Mouse (Mus musculus) lung, embryonic 16.5 days (tissue): ENCODE measurements around the gene Clec2l. TPM values are rescaled to one million over a fixed set of nuclear protein-coding genes. Genes with fewer than 3 reads are reported as not detected.

Experiments
- ATAC-seq: fragments of 200-750 bp; cut with Nextera tagmentation; 2 replicates; pipeline ENCODE4 v1.8.0; 2017; ENCODE audit warnings: low read depth, mild to moderate bottlenecking, moderate library complexity
- H3K27ac ChIP-seq: fragments of 300-500 bp; sonication (generic); 2 replicates; pipeline ENCODE4 v1.5.1; 2014; ENCODE audit warnings: mild to moderate bottlenecking, control low read depth, low read length
- H3K27me3 ChIP-seq: fragments of 300-500 bp; sonication (generic); 2 replicates; pipeline ENCODE4 v1.6.1; 2014; ENCODE audit warnings: low read depth, low read length, mixed read lengths; ENCODE audit not compliant: control insufficient read depth, insufficient read depth
- H3K36me3 ChIP-seq: fragments of 300-500 bp; sonication (generic); 2 replicates; pipeline ENCODE4 v1.6.1; 2014; ENCODE audit warnings: low read length; ENCODE audit not compliant: control insufficient read depth, insufficient read depth
- H3K4me1 ChIP-seq: fragments of 300-500 bp; sonication (generic); replicated peaks from 2 replicates; pipeline ENCODE4 v1.6.1; 2014; ENCODE audit warnings: low read length, mixed read lengths; ENCODE audit not compliant: control insufficient read depth, insufficient read depth
- H3K4me2 ChIP-seq: fragments of 300-500 bp; sonication (generic); 2 replicates; pipeline ENCODE4 v1.6.1; 2014; ENCODE audit warnings: low read depth, low read length, control low read depth
- H3K4me3 ChIP-seq: fragments of 300-500 bp; sonication (generic); 2 replicates; pipeline ENCODE4 v1.5.1; 2014; ENCODE audit warnings: mild to moderate bottlenecking, low read length, control low read depth
- H3K9ac ChIP-seq: fragments of 300-500 bp; sonication (generic); 2 replicates; pipeline ENCODE4 v1.6.1; 2014; ENCODE audit warnings: low read length, control low read depth
- H3K9me3 ChIP-seq: fragments of 300-500 bp; sonication (generic); 2 replicates; pipeline ENCODE4 v1.6.1; 2016; ENCODE audit warnings: low read length; ENCODE audit not compliant: control insufficient read depth
- WGBS: fragments of 180-500 bp; shearing (Covaris S2); extraction: QIAGEN DNeasy Blood & Tissue Kit; methylation state at CpG from one replicate; pipeline ENCODE4 v1.1.7; 2014; 5-methylcytosine and 5-hydroxymethylcytosine counted together
- polyA plus RNA-seq: library from polyadenylated mRNA; unstranded; fragments of >200 nt; fragmentation: Nextera tagmentation; extraction: Ambion mirVana; gene quantifications from 2 replicates; pipeline ENCODE4 v1.2.1, GENCODE M21; 2015

Clec2l gene
- 0.51 and 0.68 TPM in 2 replicates for polyA plus RNA-seq

DNA sequence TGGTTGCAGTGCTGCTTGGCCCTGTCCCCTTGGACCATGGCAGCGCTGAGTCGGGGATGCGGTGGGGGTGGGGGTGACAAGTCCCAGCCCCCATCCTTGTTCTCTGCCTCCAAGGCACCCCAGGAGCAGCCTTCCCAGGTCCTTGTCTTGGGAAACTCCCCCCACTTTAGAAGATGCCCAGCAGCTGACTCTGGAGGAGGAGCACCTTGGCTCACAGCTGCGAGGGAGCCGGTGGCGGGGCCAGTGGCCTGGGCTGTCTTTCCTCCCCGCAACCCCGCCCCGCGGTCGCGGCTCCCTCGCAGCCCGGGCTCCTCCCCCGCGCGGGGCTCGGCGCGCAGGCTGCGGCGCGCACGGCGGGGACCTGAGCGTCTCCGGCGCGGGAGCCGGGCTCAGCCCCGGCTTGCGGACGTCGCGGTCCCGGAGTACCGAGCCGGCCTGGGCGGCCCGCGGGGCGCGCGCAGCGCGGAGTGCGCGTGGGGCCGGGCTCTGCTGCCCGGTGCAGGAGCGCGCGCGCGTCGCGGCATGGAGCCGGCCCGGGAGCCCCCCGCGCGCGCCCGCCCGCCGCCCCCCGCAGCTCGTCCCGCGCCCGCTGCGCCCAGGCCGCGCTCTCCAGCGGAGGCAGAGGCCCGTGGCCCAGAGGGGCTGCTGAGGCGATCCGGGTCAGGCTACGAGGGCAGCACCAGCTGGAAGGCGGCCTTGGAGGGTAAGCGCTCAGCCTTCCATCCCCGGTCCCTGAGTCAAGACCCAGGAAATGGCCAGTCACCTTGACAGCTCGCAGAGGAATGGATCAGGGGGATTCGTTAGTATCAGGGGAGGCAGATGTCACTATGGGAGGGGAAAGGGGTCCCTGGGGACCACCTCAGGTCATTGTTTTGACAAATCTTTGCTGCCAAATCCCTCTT, at the start of gene Clec2l:
TSS of gene Clec2l (plus strand) at position 356 of the 902 bp plus-strand sequence.
- Histone ChIP-seq H3K4me3 (peak within 1 kb of the TSS; percentile 62), H3K36me3 (no peaks in the 10 kb centered on the region), H3K9ac (peak within 1 kb of the TSS; percentile 59), H3K27me3 (peaks cover 31% of the 10 kb centered on the region), H3K4me2 (peak within 1 kb of the TSS; percentile 97), H3K4me1 (peaks cover 3% of the 10 kb centered on the region; the same call in 1 of the 2 replicates), H3K9me3 (no peaks in the 10 kb centered on the region), H3K27ac (no peak within 1 kb of the TSS)
- under 1% methylated on average over 41 of the region's 84 CpGs for WGBS
- peak; percentile 78 for ATAC-seq

DNA sequence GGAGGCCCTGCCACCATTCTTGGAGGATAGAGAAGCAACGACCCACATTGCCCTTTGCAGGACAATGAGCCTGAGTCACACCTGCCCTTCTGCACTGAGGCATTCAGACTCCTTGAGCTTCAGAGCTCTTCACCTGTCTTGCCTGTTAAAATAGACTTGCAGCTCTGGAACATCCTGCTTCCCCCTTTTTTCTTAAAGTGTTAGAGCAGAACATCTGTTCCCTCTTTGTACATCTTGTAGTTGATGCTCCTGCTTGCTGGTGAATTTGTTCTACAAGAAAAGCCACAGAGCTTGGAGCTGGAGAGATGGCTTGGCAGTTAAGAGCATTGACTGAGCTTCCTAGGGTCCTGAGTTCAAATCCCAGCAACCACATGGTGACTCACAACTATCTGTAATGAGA, 40.5 kb upstream of the Clec2l start:
- Histone ChIP-seq H3K4me2 (no peak overlapping the region), H3K27ac (no peak overlapping the region), H3K4me1 (no peaks in the 10 kb centered on the region), H3K4me3 (no peak overlapping the region), H3K9ac (no peak overlapping the region), H3K9me3 (peaks cover 4% of the 10 kb centered on the region; the same call in 1 of the 2 replicates), H3K36me3 (peaks cover 20% of the 10 kb centered on the region), H3K27me3 (no peaks in the 10 kb centered on the region)
- ATAC-seq = no peak
- 76% methylated on average over 1 of the region's 1 CpGs for WGBS

DNA sequence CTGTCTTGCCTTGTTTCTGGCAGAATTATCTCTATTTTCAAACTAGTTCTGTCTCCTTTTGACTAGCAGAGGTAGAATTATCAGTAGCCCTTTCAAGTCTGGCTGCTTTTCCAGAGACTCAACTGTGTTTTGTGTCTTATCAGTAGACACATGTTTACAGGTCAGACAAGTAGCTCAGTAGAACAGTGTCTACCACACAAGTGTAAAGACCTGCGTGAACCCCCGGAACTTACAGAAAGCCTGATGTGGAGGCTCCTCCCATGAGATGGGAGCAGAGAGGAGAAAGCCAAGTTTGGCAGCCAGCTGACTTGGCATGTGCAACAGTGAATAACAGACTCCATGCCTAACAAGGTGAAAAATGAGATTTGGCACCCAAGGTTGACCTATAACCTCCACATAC, 39.4 kb upstream of the Clec2l start:
- Histone ChIP-seq H3K4me3 (no peak overlapping the region), H3K9me3 (0 out of 2 replicates have a peak, but pooled peaks cover 2% of the 10 kb centered on the region), H3K9ac (no peak overlapping the region), H3K27me3 (no peaks in the 10 kb centered on the region), H3K36me3 (peaks cover 10% of the 10 kb centered on the region), H3K4me2 (no peak overlapping the region), H3K27ac (no peak overlapping the region), H3K4me1 (no peaks in the 10 kb centered on the region)
- WGBS = 50% methylated on average over 2 of the region's 2 CpGs
- no peak for ATAC-seq

DNA sequence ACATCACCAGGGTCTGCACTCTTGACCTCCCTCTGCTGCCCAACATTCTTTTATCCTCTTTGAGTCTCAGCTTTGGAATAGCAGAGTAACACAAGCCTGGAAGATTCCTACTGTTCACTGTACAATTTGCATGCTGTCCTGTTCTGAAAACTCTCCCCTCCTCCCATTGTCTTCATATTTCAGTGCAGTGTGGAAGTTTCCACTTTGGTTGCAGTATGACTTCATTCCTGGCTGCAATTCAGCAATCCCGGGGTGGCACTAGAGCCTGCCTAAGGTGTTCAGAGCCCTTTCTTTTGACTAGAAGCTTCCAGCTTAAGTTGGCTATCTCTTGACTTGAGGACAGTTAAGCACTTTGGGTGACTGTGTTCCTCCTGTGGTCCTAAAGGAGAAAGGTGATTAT, 38.4 kb upstream of the Clec2l start:
- H3K27ac ChIP-seq = no peak overlapping the region
- H3K9ac ChIP-seq = no peak overlapping the region
- H3K4me1 ChIP-seq = no peaks in the 10 kb centered on the region
- H3K4me3 ChIP-seq = no peak overlapping the region
- H3K27me3 ChIP-seq = no peaks in the 10 kb centered on the region
- no peaks in the 10 kb centered on the region for H3K9me3 ChIP-seq
- ATAC-seq = no peak
- WGBS = 46% methylated on average over 1 of the region's 1 CpGs
- H3K4me2 ChIP-seq = no peak overlapping the region
- peaks cover 5% of the 10 kb centered on the region for H3K36me3 ChIP-seq

DNA sequence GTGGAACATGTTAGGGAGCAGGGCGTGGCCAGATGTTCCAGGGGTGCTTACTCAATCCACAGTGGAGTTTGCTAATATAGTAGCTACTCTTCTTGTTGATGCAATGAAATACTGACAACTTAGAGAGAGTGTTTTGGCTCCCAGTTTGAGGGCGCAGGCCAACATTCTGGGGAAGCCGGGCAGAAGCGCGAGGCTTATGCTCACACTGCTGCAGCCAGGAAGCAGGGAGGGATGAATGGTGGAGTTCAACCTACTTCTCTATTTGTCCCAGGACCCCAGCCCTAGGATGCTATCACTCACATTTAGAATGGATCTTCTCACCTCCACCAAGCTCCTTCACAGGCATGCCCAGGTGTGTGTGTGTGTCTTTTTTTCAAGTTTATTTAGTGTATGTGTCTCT, 36.8 kb upstream of the Clec2l start:
- no peaks in the 10 kb centered on the region for H3K4me1 ChIP-seq
- H3K27me3 ChIP-seq = no peaks in the 10 kb centered on the region
- H3K9me3 ChIP-seq = no peaks in the 10 kb centered on the region
- 95% methylated on average over 5 of the region's 5 CpGs for WGBS
- no peak overlapping the region for H3K4me2 ChIP-seq
- no peaks in the 10 kb centered on the region for H3K36me3 ChIP-seq
- H3K27ac ChIP-seq = no peak overlapping the region
- no peak for ATAC-seq
- H3K4me3 ChIP-seq = no peak overlapping the region
- no peak overlapping the region for H3K9ac ChIP-seq

DNA sequence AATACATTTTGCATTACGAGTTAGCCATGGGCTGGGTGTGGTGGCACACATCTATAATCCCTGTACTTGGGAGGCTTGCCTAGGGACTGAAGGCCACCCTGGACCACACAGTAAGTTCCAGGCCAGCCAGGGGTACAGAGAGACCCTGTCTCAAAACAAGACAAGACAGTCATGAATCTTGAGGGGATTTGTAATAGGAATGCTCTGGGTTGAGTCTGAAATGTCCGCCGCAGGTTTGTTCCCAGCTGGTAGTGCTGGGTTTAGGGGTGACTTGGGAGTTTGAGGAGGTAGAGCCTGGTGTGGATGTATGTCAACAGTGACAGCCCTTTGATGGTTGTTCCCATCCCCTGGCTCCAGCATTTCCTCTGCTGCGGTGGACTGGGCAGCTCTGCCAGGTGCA, 35.8 kb upstream of the Clec2l start:
- Histone ChIP-seq H3K27ac (no peak overlapping the region), H3K9me3 (no peaks in the 10 kb centered on the region), H3K27me3 (no peaks in the 10 kb centered on the region), H3K4me1 (no peaks in the 10 kb centered on the region), H3K9ac (no peak overlapping the region), H3K4me3 (no peak overlapping the region), H3K4me2 (no peak overlapping the region), H3K36me3 (no peaks in the 10 kb centered on the region)
- 94% methylated on average over 4 of the region's 4 CpGs for WGBS
- no peak for ATAC-seq

DNA sequence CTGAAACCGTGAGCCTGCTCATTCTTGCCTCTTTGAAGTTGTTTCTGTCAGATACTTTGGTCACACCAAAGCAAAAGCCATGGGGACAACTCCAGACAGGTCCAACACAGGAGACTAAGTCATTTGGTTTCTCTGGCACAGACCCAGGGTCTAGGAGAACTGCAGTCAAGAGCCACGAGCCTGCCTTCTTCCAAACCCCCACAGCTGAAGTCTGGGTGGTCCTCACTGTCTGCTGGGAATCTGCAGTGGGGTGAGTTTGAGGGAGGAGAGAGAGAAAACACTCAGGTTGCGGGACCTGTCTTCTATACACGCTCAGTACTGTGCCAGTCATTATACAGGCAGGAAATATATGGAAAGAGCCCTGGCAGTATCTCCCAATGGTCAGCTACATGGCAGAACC, 35.4 kb upstream of the Clec2l start:
- no peak overlapping the region for H3K9ac ChIP-seq
- no peaks in the 10 kb centered on the region for H3K27me3 ChIP-seq

DNA sequence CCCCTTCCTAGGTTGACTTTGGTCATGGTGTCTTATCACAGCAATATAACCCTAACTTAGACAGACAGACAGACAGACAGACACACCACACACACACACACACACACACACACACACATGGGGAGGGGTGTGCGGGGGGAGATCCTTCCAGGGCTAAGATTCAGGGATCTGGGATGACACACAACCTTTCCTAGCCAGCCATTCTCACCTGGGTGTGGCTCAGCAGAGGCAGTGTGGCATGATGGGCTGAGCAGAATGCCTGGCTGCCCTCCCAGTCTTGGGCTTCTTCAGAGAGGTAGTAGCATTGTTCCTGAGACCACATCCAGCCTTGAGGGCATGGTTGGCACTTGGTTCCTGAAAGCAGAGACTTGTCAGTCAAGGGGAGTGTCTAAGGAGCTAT, 33.3 kb upstream of the Clec2l start:
- 84% methylated on average over 1 of the region's 1 CpGs for WGBS
- H3K9me3 ChIP-seq = no peaks in the 10 kb centered on the region
- no peaks in the 10 kb centered on the region for H3K36me3 ChIP-seq
- H3K27ac ChIP-seq = no peak overlapping the region
- no peak overlapping the region for H3K9ac ChIP-seq
- H3K4me1 ChIP-seq = no peaks in the 10 kb centered on the region
- H3K27me3 ChIP-seq = peaks cover 8% of the 10 kb centered on the region
- H3K4me3 ChIP-seq = no peak overlapping the region
- ATAC-seq = no peak
- no peak overlapping the region for H3K4me2 ChIP-seq

More for the DNA sequence above, 35.4 kb upstream of the Clec2l start:
- H3K9me3 ChIP-seq = no peaks in the 10 kb centered on the region
- H3K4me3 ChIP-seq = no peak overlapping the region
- H3K4me2 ChIP-seq = no peak overlapping the region
- no peaks in the 10 kb centered on the region for H3K4me1 ChIP-seq
- ATAC-seq = no peak
- 70% methylated on average over 4 of the region's 4 CpGs for WGBS
- H3K27ac ChIP-seq = no peak overlapping the region
- no peaks in the 10 kb centered on the region for H3K36me3 ChIP-seq

DNA sequence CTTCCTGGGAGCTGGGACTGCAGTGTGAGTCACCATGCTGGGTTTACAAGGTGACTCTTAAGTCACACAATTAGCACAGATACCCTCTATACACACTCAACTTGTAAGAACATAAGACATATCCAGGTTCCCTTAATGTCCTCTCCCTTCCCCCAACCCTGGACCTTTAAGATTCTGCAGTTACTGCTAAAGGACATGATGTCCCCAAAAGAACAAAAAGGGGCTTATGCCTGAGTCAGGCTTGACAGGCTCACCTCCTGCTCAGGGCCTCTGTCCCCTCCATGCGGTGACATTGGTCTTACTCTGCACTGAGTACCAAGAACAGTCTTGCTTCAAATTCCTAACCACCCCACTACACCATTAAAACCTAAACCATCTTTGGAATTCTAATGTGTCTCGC, 30.0 kb upstream of the Clec2l start:
- Histone ChIP-seq H3K4me3 (no peak overlapping the region), H3K4me2 (no peak overlapping the region), H3K27ac (no peak overlapping the region), H3K36me3 (no peaks in the 10 kb centered on the region), H3K9me3 (no peaks in the 10 kb centered on the region), H3K27me3 (peaks cover 37% of the 10 kb centered on the region), H3K4me1 (peaks cover 15% of the 10 kb centered on the region), H3K9ac (no peak overlapping the region)
- no peak for ATAC-seq
- WGBS = 95% methylated on average over 2 of the region's 2 CpGs
